Mouse (Mus musculus) limb, embryonic 12.5 days (tissue): ENCODE measurements around the gene Larp1b. TPM values are rescaled to one million over a fixed set of nuclear protein-coding genes. Genes with fewer than 3 reads are reported as not detected.

ENCODE experiments used
- ATAC-seq: fragments of 200-750 bp; cut with Nextera tagmentation; 2 replicates; pipeline ENCODE4 v1.8.0; 2017; ENCODE audit warnings: low read depth, moderate TSS enrichment; ENCODE audit not compliant: insufficient number of reproducible peaks, insufficient read depth, low FRiP score, low TSS enrichment
- H3K27ac ChIP-seq: fragments of 300-500 bp; sonication (generic); 2 replicates; pipeline ENCODE4 v1.5.1; 2016; ENCODE audit warnings: mild to moderate bottlenecking, moderate library complexity
- H3K27me3 ChIP-seq: fragments of 300-500 bp; sonication (generic); 2 replicates; pipeline ENCODE4 v1.6.1; 2016; ENCODE audit warnings: mild to moderate bottlenecking, moderate library complexity
- H3K36me3 ChIP-seq: fragments of 300-500 bp; sonication (generic); 2 replicates; pipeline ENCODE4 v1.6.1; 2016; ENCODE audit warnings: mild to moderate bottlenecking, moderate library complexity
- H3K4me1 ChIP-seq: fragments of 300-500 bp; sonication (generic); replicated peaks from 2 replicates; pipeline ENCODE4 v1.6.1; 2016
- H3K4me2 ChIP-seq: fragments of 300-500 bp; sonication (generic); 2 replicates; pipeline ENCODE4 v1.6.1; 2016; ENCODE audit warnings: mild to moderate bottlenecking, moderate library complexity
- H3K4me3 ChIP-seq: fragments of 300-500 bp; sonication (generic); replicated peaks from 2 replicates; pipeline ENCODE4 v1.5.1; 2016; ENCODE audit warnings: mild to moderate bottlenecking
- H3K9ac ChIP-seq: fragments of 300-500 bp; sonication (generic); replicated peaks from 2 replicates; pipeline ENCODE4 v1.6.1; 2016; ENCODE audit warnings: mild to moderate bottlenecking, moderate library complexity
- H3K9me3 ChIP-seq: fragments of 300-500 bp; sonication (generic); 2 replicates; pipeline ENCODE4 v1.6.1; 2016; ENCODE audit warnings: mild to moderate bottlenecking, moderate library complexity
- WGBS: fragments of 180-500 bp; shearing (Covaris S2); methylation state at CpG from one replicate; pipeline ENCODE4 v1.1.7; 2016; 5-methylcytosine and 5-hydroxymethylcytosine counted together
- polyA plus RNA-seq: library from polyadenylated mRNA; unstranded; fragments of >200 nt; fragmentation: Nextera tagmentation; extraction: Ambion mirVana; gene quantifications from 2 replicates; pipeline ENCODE4 v1.2.1, GENCODE M21; 2016

Larp1b gene
- polyA plus RNA-seq, 1 experiment from 2014 or later = 0.85 TPM

- no peak overlapping the region for H3K27ac ChIP-seq
- no peaks in the 10 kb centered on the region for H3K27me3 ChIP-seq
- no peak overlapping the region for H3K9ac ChIP-seq
- no peak for ATAC-seq
- peaks cover 36% of the 10 kb centered on the region for H3K36me3 ChIP-seq
- no peaks in the 10 kb centered on the region for H3K9me3 ChIP-seq
- H3K4me1 ChIP-seq = no peaks in the 10 kb centered on the region
- H3K4me3 ChIP-seq = no peak overlapping the region
- WGBS = 83% methylated on average over 3 of the region's 3 CpGs
- no peak overlapping the region for H3K4me2 ChIP-seq
Measured at GRCm38 (mm10) chr3:41061831-41062565, 112.4 kb downstream of the Larp1b start.

DNA sequence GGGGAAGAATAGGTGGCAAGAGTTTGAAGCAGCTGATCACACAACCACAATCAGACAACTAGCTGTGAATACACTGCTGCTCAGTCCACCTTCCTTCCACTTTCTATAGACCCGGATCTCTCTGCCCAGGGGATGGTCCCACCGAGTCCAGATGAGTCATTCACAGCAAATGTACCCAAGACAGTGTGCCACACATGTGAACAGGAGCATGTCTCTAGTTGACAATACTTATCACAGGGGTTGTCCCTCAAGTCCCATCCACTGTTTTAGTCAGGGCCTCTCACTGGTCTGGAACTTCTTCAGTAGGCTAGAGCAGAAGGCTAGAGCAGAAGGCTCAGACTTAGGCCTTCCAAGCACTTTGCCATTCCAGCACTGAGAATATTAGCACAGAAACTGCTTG is 113.1 kb downstream of the Larp1b start:
- Histone ChIP-seq H3K9ac (no peak overlapping the region), H3K36me3 (peaks cover 43% of the 10 kb centered on the region), H3K4me1 (no peaks in the 10 kb centered on the region), H3K4me3 (no peak overlapping the region), H3K4me2 (no peak overlapping the region), H3K27ac (no peak overlapping the region), H3K27me3 (no peaks in the 10 kb centered on the region), H3K9me3 (no peaks in the 10 kb centered on the region)
- 90% methylated on average over 2 of the region's 2 CpGs for WGBS
- ATAC-seq = no peak

DNA sequence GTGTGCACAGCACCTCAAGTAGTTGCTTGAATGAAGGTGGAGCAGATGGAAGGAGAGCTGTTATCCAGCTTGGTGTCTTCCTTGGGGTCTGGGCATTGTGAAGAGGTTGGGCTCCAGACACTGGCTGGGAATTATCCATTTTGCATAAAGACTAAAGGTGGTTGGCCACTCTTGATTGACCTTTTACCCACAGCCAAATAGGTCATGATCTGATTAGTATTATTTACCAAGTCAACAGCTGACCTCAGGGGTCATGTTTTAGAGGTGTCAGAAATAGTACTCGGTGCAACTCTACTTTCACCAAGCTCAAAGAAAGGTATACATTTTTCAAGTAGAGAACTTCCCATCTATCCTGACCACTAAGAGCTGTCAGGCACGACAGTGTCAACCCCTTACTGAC is 115.7 kb downstream of the Larp1b start:
- no peak overlapping the region for H3K9ac ChIP-seq
- H3K36me3 ChIP-seq = peaks cover 64% of the 10 kb centered on the region
- no peak overlapping the region for H3K4me3 ChIP-seq
- H3K27me3 ChIP-seq = no peaks in the 10 kb centered on the region
- no peak overlapping the region for H3K4me2 ChIP-seq
- no peaks in the 10 kb centered on the region for H3K4me1 ChIP-seq
- H3K27ac ChIP-seq = no peak overlapping the region
- WGBS = 93% methylated on average over 2 of the region's 2 CpGs
- H3K9me3 ChIP-seq = no peaks in the 10 kb centered on the region
- no peak for ATAC-seq

DNA sequence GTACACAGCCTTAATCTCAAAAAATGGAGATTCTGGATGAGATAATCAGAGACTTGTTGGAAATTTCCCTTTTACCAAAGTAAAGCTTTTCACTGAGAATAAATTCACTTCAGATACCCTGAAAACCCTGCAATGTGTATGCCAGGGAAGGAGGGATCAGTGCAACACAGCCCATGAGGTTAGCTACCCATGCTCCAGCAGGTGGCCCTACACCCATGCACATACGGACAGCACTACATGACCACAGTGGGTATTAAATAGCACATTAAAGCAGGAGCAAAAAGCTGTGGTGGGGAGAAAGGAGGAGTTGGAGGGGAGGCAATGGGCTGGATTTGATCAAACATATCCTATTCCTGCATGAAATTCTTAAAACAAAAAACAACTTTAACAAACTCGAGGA is 120.9 kb downstream of the Larp1b start:
- Histone ChIP-seq H3K4me3 (no peak overlapping the region), H3K9ac (no peak overlapping the region), H3K36me3 (peaks cover 42% of the 10 kb centered on the region), H3K4me2 (no peak overlapping the region), H3K9me3 (no peaks in the 10 kb centered on the region), H3K27ac (no peak overlapping the region), H3K27me3 (no peaks in the 10 kb centered on the region), H3K4me1 (no peaks in the 10 kb centered on the region)
- 63% methylated on average over 2 of the region's 2 CpGs for WGBS
- no peak for ATAC-seq

GRCm38 (mm10) chr3:41075376-41075775 is 125.7 kb downstream of the Larp1b start:
- Histone ChIP-seq H3K4me3 (no peak overlapping the region), H3K27me3 (no peaks in the 10 kb centered on the region), H3K4me2 (no peak overlapping the region), H3K36me3 (no peaks in the 10 kb centered on the region; the same call in 1 of the 2 replicates), H3K27ac (no peak overlapping the region), H3K9me3 (no peaks in the 10 kb centered on the region), H3K9ac (no peak overlapping the region), H3K4me1 (no peaks in the 10 kb centered on the region)
- 79% methylated on average over 8 of the region's 8 CpGs for WGBS
- no peak for ATAC-seq

GRCm38 (mm10) chr3:41078673-41079072 is 129.0 kb downstream of the Larp1b start:
- Histone ChIP-seq H3K4me2 (no peak overlapping the region), H3K27me3 (no peaks in the 10 kb centered on the region), H3K27ac (no peak overlapping the region), H3K36me3 (no peaks in the 10 kb centered on the region; the same call in 1 of the 2 replicates), H3K4me3 (no peak overlapping the region), H3K9ac (no peak overlapping the region), H3K9me3 (no peaks in the 10 kb centered on the region), H3K4me1 (peaks cover 13% of the 10 kb centered on the region)
- WGBS = 98% methylated on average over 2 of the region's 2 CpGs
- ATAC-seq = no peak

GRCm38 (mm10) chr3:41080724-41081123 is 131.1 kb downstream of the Larp1b start:
- H3K9ac ChIP-seq = no peak overlapping the region
- no peak overlapping the region for H3K27ac ChIP-seq
- peaks cover 19% of the 10 kb centered on the region for H3K4me1 ChIP-seq
- H3K9me3 ChIP-seq = no peaks in the 10 kb centered on the region
- no peaks in the 10 kb centered on the region for H3K27me3 ChIP-seq
- peak overlapping the region; percentile 90 for H3K4me3 ChIP-seq
- ATAC-seq = no peak
- no peaks in the 10 kb centered on the region; the same call in 1 of the 2 replicates for H3K36me3 ChIP-seq
- H3K4me2 ChIP-seq = peak overlapping the region; percentile 72
- 50% methylated on average over 3 of the region's 3 CpGs for WGBS

DNA sequence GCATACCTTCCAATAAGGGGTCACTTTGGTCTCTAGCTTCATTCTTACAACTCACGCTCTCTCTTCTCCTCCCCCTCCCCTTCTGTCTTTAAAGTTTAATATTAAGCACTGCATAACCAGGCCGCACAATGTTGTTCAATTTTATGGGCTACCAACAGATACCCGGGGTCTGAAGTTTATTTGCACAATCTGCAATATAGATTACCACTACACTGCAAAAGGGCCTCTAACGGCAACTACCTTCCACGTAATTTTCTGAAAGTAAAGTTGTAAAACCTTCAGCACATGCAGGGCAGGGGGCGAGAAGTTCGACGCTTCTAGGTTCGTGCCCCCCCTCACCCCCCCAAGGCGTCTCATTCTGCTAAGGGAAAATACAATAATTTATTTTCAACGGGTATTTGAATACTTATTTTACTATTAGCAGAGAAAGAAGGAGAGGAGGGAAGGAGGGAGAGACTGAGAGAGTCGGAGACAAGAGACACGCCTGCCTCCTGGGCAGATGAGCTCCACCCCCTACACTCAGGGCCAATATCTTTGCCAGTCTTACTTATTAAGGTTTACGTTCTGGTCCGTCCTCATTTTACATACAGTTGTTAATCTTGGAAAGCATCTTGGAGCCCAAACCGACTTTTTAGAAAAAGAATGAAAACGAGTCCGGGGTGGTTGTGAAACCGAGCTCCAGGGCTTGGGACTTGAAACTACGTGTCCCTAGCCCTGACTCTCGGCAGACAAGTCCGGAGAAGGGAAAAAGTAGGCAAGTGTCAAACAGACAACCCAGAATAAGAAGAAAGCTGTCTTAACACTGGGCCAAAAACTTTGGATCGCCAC is 132.1 kb downstream of the Larp1b start:
- no peak for ATAC-seq
- peaks cover 19% of the 10 kb centered on the region for H3K4me1 ChIP-seq
- H3K36me3 ChIP-seq = no peaks in the 10 kb centered on the region; the same call in 1 of the 2 replicates
- H3K4me2 ChIP-seq = peak overlapping the region; percentile 72
- H3K9ac ChIP-seq = peak overlapping the region; percentile 81
- peak overlapping the region; percentile 90 for H3K4me3 ChIP-seq
- H3K27me3 ChIP-seq = no peaks in the 10 kb centered on the region
- peak overlapping the region; percentile 82 for H3K27ac ChIP-seq
- H3K9me3 ChIP-seq = no peaks in the 10 kb centered on the region
- WGBS = 2% methylated on average over 23 of the region's 23 CpGs

GRCm38 (mm10) chr3:41082520-41082884 is 132.9 kb downstream of the Larp1b start:
- H3K27me3 ChIP-seq = no peaks in the 10 kb centered on the region
- peak overlapping the region; percentile 90 for H3K4me3 ChIP-seq
- peak; percentile 64 for ATAC-seq
- H3K4me2 ChIP-seq = peak overlapping the region; percentile 72
- H3K36me3 ChIP-seq = no peaks in the 10 kb centered on the region; the same call in 1 of the 2 replicates
- peak overlapping the region; percentile 81 for H3K9ac ChIP-seq
- no peaks in the 10 kb centered on the region for H3K9me3 ChIP-seq
- WGBS = under 1% methylated on average over 43 of the region's 43 CpGs
- H3K4me1 ChIP-seq = peaks cover 19% of the 10 kb centered on the region
- peak overlapping the region; percentile 82 for H3K27ac ChIP-seq

DNA sequence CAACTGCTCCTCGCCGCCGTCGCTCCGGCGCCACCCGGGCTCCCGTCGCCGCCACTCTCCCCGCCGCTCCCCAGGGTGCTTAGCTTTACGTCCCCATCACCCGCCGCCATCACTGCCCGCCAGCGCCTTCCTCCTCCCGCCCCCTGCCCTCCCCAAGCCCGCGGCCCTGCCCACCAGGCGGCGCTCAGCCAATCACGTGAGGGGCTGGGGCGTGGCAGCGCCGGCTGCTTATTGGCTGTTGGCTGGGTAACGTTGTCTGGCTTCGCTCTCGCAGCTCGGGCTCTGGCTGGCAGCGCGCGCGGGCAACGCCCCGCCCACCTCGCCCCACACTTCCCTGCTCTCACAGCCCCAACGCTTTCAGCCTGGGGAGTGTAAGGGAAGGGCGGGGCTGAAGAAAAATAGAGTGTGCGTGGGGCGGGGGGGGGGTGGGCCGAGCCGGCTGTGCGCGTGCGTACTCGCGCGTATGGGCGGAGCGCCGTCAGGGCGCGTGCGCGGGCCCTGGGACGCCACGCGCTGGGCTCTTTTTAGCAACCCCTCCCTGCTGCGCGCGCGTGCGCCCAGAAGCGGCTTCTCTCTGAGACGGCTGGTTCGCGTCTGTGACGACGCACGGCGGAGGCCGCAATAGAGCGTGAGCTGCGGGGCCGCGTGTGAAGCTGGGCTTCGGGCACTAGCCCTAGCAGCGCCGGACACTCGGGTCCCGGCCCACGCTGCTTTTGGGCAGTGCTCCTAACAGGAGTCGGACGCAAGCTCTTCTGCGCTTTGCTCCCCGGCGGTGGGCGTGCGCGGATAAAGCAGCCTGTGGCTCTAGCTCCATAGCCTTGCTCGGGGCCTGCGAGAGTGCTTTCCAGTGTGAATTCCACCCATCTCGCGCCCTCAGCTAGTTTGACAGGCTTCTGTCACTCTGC is 133.5 kb downstream of the Larp1b start, which contains the start of gene Pgrmc2:
Gene Pgrmc2, minus strand, starts transcription at position 162 of the 905 bp plus-strand sequence.
- Histone ChIP-seq H3K4me2 (peak within 1 kb of the TSS; percentile 72), H3K9me3 (no peaks in the 10 kb centered on the region), H3K9ac (peak within 1 kb of the TSS; percentile 81), H3K4me3 (peak within 1 kb of the TSS; percentile 90), H3K4me1 (peaks cover 19% of the 10 kb centered on the region), H3K27me3 (no peaks in the 10 kb centered on the region), H3K27ac (peak within 1 kb of the TSS; percentile 92), H3K36me3 (no peaks in the 10 kb centered on the region; the same call in 1 of the 2 replicates)
- under 1% methylated on average over 93 of the region's 95 CpGs for WGBS
- ATAC-seq = peak; percentile 99
